Mouse (Mus musculus) midbrain, embryonic 14.5 days (tissue): ENCODE data around the gene Cav2. TPM values are rescaled to one million over a fixed set of nuclear protein-coding genes. Genes with fewer than 3 reads are reported as not detected.
A peak's percentile ranks its signal among the peaks of the same experiment; 100 is the strongest.

Experiments
- ATAC-seq: fragments of 200-750 bp; cut with Nextera tagmentation; 2 replicates; pipeline ENCODE4 v1.8.0; 2017; ENCODE audit warnings: moderate number of reproducible peaks, moderate library complexity; ENCODE audit not compliant: low FRiP score, low TSS enrichment
- DNase-seq: peaks from one replicate; pipeline ENCODE4 v3.0.0-alpha.2; 2015
- H3K27ac ChIP-seq: fragments of 300-500 bp; sonication (generic); replicated peaks from 2 replicates; pipeline ENCODE4 v1.5.1; 2014; ENCODE audit warnings: mild to moderate bottlenecking, low read depth, low read length, moderate library complexity
- H3K27me3 ChIP-seq: fragments of 300-500 bp; sonication (generic); 2 replicates; pipeline ENCODE4 v1.6.1; 2014; ENCODE audit warnings: low read length, control low read depth, mixed read lengths; ENCODE audit not compliant: control insufficient read depth, insufficient read depth
- H3K36me3 ChIP-seq: fragments of 300-500 bp; sonication (generic); 2 replicates; pipeline ENCODE4 v1.6.1; 2014; ENCODE audit warnings: low read length, control low read depth; ENCODE audit not compliant: control insufficient read depth, insufficient read depth
- H3K4me1 ChIP-seq: fragments of 300-500 bp; sonication (generic); 2 replicates; pipeline ENCODE4 v1.6.1; 2014; ENCODE audit warnings: mild to moderate bottlenecking, antibody characterized with exemption, low read length, control low read depth; ENCODE audit not compliant: control insufficient read depth, insufficient read depth
- H3K4me2 ChIP-seq: fragments of 300-500 bp; sonication (generic); 2 replicates; pipeline ENCODE4 v1.6.1; 2014; ENCODE audit warnings: mild to moderate bottlenecking, low read length, moderate library complexity
- H3K4me3 ChIP-seq: fragments of 300-500 bp; sonication (generic); replicated peaks from 2 replicates; pipeline ENCODE4 v1.5.1; 2014; ENCODE audit warnings: low read depth, low read length
- H3K9ac ChIP-seq: fragments of 300-500 bp; sonication (generic); replicated peaks from 2 replicates; pipeline ENCODE4 v1.6.1; 2014; ENCODE audit warnings: mild to moderate bottlenecking, low read length, moderate library complexity
- H3K9me3 ChIP-seq: fragments of 300-500 bp; sonication (generic); 2 replicates; pipeline ENCODE4 v1.6.1; 2016; ENCODE audit warnings: low read length, control low read depth, mixed read lengths; ENCODE audit not compliant: control insufficient read depth
- WGBS: fragments of 180-500 bp; shearing (Covaris S2); extraction: QIAGEN DNeasy Blood & Tissue Kit; methylation state at CpG from one replicate; pipeline ENCODE4 v1.1.7; 2014; 5-methylcytosine and 5-hydroxymethylcytosine counted together
- polyA plus RNA-seq: library from polyadenylated mRNA; unstranded; fragments of >200 nt; fragmentation: Nextera tagmentation; extraction: Ambion mirVana; gene quantifications from 2 replicates; pipeline ENCODE4 v1.2.1, GENCODE M21; 2014

Gene Cav2
- polyA plus RNA-seq, 1 experiment from 2014 or later, result 10.2 TPM

GRCm38 (mm10) chr6:17316294-17317166, 35.5 kb downstream of the Cav2 start:
- WGBS, result 79% methylated on average over 15 of the region's 15 CpGs
- H3K4me2 ChIP-seq, result no peak overlapping the region
- H3K27me3 ChIP-seq, result no peaks in the 10 kb centered on the region
- no peak overlapping the region for H3K4me3 ChIP-seq
- DNase-seq, result no peak
- ATAC-seq, result peak; percentile 31; the same call in 1 of the 2 replicates
- H3K4me1 ChIP-seq, result no peaks in the 10 kb centered on the region
- H3K27ac ChIP-seq, result no peak overlapping the region
- no peak overlapping the region for H3K9ac ChIP-seq
- H3K9me3 ChIP-seq, result no peaks in the 10 kb centered on the region
- no peaks in the 10 kb centered on the region for H3K36me3 ChIP-seq

DNA sequence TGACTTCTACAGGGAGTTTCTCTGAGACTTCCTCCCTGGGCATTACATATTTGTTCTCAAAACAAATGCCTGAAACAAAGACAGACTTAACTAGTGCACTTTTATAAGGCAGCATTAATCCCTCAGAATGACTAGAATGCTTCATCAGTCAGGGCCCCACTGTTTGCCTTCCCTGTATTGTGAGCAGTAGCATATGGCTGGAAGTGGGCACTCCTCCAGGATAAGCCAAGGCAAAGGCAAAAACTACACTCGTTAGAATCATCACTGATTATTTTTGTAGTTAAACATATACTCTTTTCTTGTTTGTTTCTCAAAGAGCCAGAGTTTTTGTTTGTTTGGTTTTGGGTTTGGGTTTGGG, 36.2 kb downstream of the Cav2 start:
- ATAC-seq (no peak), DNase-seq (no peak)
- Histone ChIP-seq H3K9ac (no peak overlapping the region), H3K4me3 (no peak overlapping the region), H3K27ac (no peak overlapping the region), H3K4me1 (no peaks in the 10 kb centered on the region), H3K36me3 (no peaks in the 10 kb centered on the region), H3K9me3 (no peaks in the 10 kb centered on the region), H3K4me2 (no peak overlapping the region), H3K27me3 (no peaks in the 10 kb centered on the region)
- 58% methylated on average over 1 of the region's 1 CpGs for WGBS

- H3K27me3 ChIP-seq, result no peaks in the 10 kb centered on the region
- no peaks in the 10 kb centered on the region for H3K9me3 ChIP-seq
- no peak overlapping the region for H3K9ac ChIP-seq
- no peak overlapping the region for H3K4me3 ChIP-seq
- no peak overlapping the region for H3K27ac ChIP-seq
- H3K4me1 ChIP-seq, result no peaks in the 10 kb centered on the region
- no peaks in the 10 kb centered on the region for H3K36me3 ChIP-seq
- WGBS, result 50% methylated on average over 1 of the region's 1 CpGs
- no peak for DNase-seq
- ATAC-seq, result no peak
- H3K4me2 ChIP-seq, result no peak overlapping the region
These were observed 37.0 kb downstream of the Cav2 start for GRCm38 (mm10) chr6:17317944-17318343.

- Histone ChIP-seq H3K4me3 (no peak overlapping the region), H3K27ac (no peak overlapping the region), H3K36me3 (no peaks in the 10 kb centered on the region), H3K27me3 (no peaks in the 10 kb centered on the region), H3K9ac (no peak overlapping the region), H3K9me3 (no peaks in the 10 kb centered on the region), H3K4me1 (no peaks in the 10 kb centered on the region), H3K4me2 (no peak overlapping the region)
- WGBS, result 84% methylated on average over 6 of the region's 6 CpGs
- ATAC-seq (no peak), DNase-seq (no peak)
These were observed 41.0 kb downstream of the Cav2 start for GRCm38 (mm10) chr6:17321976-17322375.

DNA sequence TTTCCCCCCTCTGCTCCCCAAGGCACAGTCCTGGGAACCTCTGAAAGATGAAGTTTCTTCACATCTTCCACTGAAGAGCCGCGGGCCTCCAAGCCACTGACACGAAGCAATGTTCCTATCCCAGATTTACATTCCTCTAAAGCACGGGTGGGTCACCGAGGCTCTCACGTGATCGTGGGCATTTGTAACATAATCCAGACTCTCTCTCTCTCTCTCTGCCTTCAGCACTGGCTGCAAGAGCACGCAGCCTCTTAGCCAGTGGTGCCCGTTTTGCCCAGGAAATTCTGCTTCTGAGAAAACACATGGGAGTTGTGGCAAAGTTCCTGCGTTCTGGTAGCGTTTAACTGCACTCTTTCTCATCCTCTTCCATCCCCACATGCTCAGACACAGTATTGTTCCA, 46.2 kb downstream of the Cav2 start:
- DNase-seq, result no peak
- WGBS, result 49% methylated on average over 11 of the region's 11 CpGs
- no peaks in the 10 kb centered on the region for H3K4me1 ChIP-seq
- H3K27ac ChIP-seq, result no peak overlapping the region
- ATAC-seq, result no peak
- H3K9ac ChIP-seq, result no peak overlapping the region
- H3K4me2 ChIP-seq, result no peak overlapping the region
- H3K27me3 ChIP-seq, result no peaks in the 10 kb centered on the region
- H3K9me3 ChIP-seq, result no peaks in the 10 kb centered on the region
- no peak overlapping the region for H3K4me3 ChIP-seq
- no peaks in the 10 kb centered on the region for H3K36me3 ChIP-seq

- no peak for ATAC-seq
- Histone ChIP-seq H3K4me1 (no peaks in the 10 kb centered on the region), H3K9ac (no peak overlapping the region), H3K27me3 (no peaks in the 10 kb centered on the region), H3K36me3 (no peaks in the 10 kb centered on the region), H3K9me3 (no peaks in the 10 kb centered on the region), H3K27ac (no peak overlapping the region), H3K4me3 (no peak overlapping the region), H3K4me2 (no peak overlapping the region)
- WGBS, result 82% methylated on average over 3 of the region's 3 CpGs
- no peak for DNase-seq
These were observed 48.8 kb downstream of the Cav2 start for GRCm38 (mm10) chr6:17329801-17330200.

- WGBS, result 94% methylated on average over 2 of the region's 2 CpGs
- ATAC-seq, result no peak
- H3K27me3 ChIP-seq, result no peaks in the 10 kb centered on the region
- no peak overlapping the region for H3K4me3 ChIP-seq
- H3K9me3 ChIP-seq, result no peaks in the 10 kb centered on the region
- H3K36me3 ChIP-seq, result no peaks in the 10 kb centered on the region
- H3K27ac ChIP-seq, result no peak overlapping the region
- no peak overlapping the region for H3K9ac ChIP-seq
- no peak overlapping the region for H3K4me2 ChIP-seq
- H3K4me1 ChIP-seq, result no peaks in the 10 kb centered on the region
- DNase-seq, result no peak
These were observed 56.7 kb downstream of the Cav2 start for GRCm38 (mm10) chr6:17337724-17338123.

Other genes starting within 250 kb of the Cav2 start
- 32.8 and 36.3 TPM in 2 replicates for gene Tes, start 216.0 kb upstream of the Cav2 start, polyA plus RNA-seq
- gene Cav1, start 25.1 kb downstream of the Cav2 start, polyA plus RNA-seq, result 6.5 and 15.2 TPM in 2 replicates
- 1.1 and 1.5 TPM in 2 replicates for gene Met, start 182.6 kb downstream of the Cav2 start, polyA plus RNA-seq